Mouse (Mus musculus): Measurements from ENCODE around the gene Kif14. TPM values are rescaled to one million over a fixed set of nuclear protein-coding genes. Genes with fewer than 3 reads are reported as not detected.

Gene Kif14
- polyA plus RNA-seq (2015; fragmentation: Nextera tagmentation; extraction: Ambion mirVana) = 4.0 and 5.2 TPM in 2 replicates

- peaks cover 4% of the 10 kb centered on the region for H3K36me3 ChIP-seq
- H3K4me3 ChIP-seq (replicated peaks) = peak within 1 kb of the TSS; percentile 75
- ATAC-seq (ENCODE audit: insufficient number of reproducible peaks, low FRiP score, low TSS enrichment, low read depth) = peak; percentile 97
- H3K4me2 ChIP-seq (replicated peaks) = peak within 1 kb of the TSS; percentile 99
- under 1% methylated on average over 52 of the region's 52 CpGs for WGBS
- no peaks in the 10 kb centered on the region for H3K9me3 ChIP-seq (replicated peaks)
- peaks cover 24% of the 10 kb centered on the region for H3K4me1 ChIP-seq
- peak within 1 kb of the TSS; percentile 43 for H3K9ac ChIP-seq
- H3K27ac ChIP-seq (replicated peaks) = no peak within 1 kb of the TSS
- no peaks in the 10 kb centered on the region for H3K27me3 ChIP-seq
Measured at GRCm38 (mm10) chr1:136466143-136466811, at the start of gene Kif14. Gene Kif14 (plus strand): TSS chr1:136466343.

- Histone ChIP-seq H3K4me2 (replicated peaks) (no peak overlapping the region), H3K27ac (replicated peaks) (no peak overlapping the region), H3K27me3 (no peaks in the 10 kb centered on the region), H3K9ac (no peak overlapping the region), H3K9me3 (replicated peaks) (no peaks in the 10 kb centered on the region), H3K36me3 (0 out of 2 replicates have a peak, but pooled peaks cover 4% of the 10 kb centered on the region), H3K4me1 (peaks cover 12% of the 10 kb centered on the region), H3K4me3 (replicated peaks) (no peak overlapping the region)
- ATAC-seq (ENCODE audit: insufficient number of reproducible peaks, low FRiP score, low TSS enrichment, low read depth) = no peak
- 81% methylated on average over 6 of the region's 6 CpGs for WGBS
Measured at GRCm38 (mm10) chr1:136418393-136418792, 47.8 kb upstream of the Kif14 start.

GRCm38 (mm10) chr1:136427166-136427969 is 38.8 kb upstream of the Kif14 start:
- Histone ChIP-seq H3K4me1 (0 out of 2 replicates have a peak, but pooled peaks cover 11% of the 10 kb centered on the region), H3K4me2 (replicated peaks) (no peak overlapping the region), H3K27me3 (no peaks in the 10 kb centered on the region), H3K4me3 (replicated peaks) (no peak overlapping the region), H3K36me3 (peaks cover 3% of the 10 kb centered on the region; the same call in 1 of the 2 replicates), H3K9me3 (replicated peaks) (no peaks in the 10 kb centered on the region), H3K27ac (replicated peaks) (no peak overlapping the region), H3K9ac (no peak overlapping the region)
- no peak for ATAC-seq (ENCODE audit: insufficient number of reproducible peaks, low FRiP score, low TSS enrichment, low read depth)
- WGBS = 77% methylated on average over 11 of the region's 11 CpGs

GRCm38 (mm10) chr1:136428981-136429380 is 37.2 kb upstream of the Kif14 start:
- Histone ChIP-seq H3K4me2 (replicated peaks) (no peak overlapping the region), H3K27me3 (no peaks in the 10 kb centered on the region), H3K9ac (no peak overlapping the region), H3K9me3 (replicated peaks) (no peaks in the 10 kb centered on the region), H3K27ac (replicated peaks) (no peak overlapping the region), H3K4me3 (replicated peaks) (no peak overlapping the region), H3K36me3 (peaks cover 8% of the 10 kb centered on the region), H3K4me1 (0 out of 2 replicates have a peak, but pooled peaks cover 11% of the 10 kb centered on the region)
- 81% methylated on average over 4 of the region's 4 CpGs for WGBS
- no peak for ATAC-seq (ENCODE audit: insufficient number of reproducible peaks, low FRiP score, low TSS enrichment, low read depth)

- peak overlapping the region; percentile 51; the same call in 1 of the 2 replicates for H3K27ac ChIP-seq (replicated peaks)
- no peak overlapping the region for H3K9ac ChIP-seq
Measured at GRCm38 (mm10) chr1:136430126-136430818, 35.9 kb upstream of the Kif14 start.

GRCm38 (mm10) chr1:136440741-136441140 is 25.4 kb upstream of the Kif14 start:
- WGBS = 71% methylated on average over 7 of the region's 7 CpGs
- Histone ChIP-seq H3K36me3 (0 out of 2 replicates have a peak, but pooled peaks cover 7% of the 10 kb centered on the region), H3K27ac (replicated peaks) (no peak overlapping the region), H3K9me3 (replicated peaks) (no peaks in the 10 kb centered on the region), H3K4me2 (replicated peaks) (no peak overlapping the region), H3K9ac (no peak overlapping the region), H3K4me3 (replicated peaks) (no peak overlapping the region), H3K4me1 (0 out of 2 replicates have a peak, but pooled peaks cover 4% of the 10 kb centered on the region), H3K27me3 (no peaks in the 10 kb centered on the region)
- no peak for ATAC-seq (ENCODE audit: insufficient number of reproducible peaks, low FRiP score, low TSS enrichment, low read depth)

More at GRCm38 (mm10) chr1:136430126-136430818, 35.9 kb upstream of the Kif14 start:
- WGBS = 43% methylated on average over 7 of the region's 7 CpGs
- Histone ChIP-seq H3K4me3 (replicated peaks) (no peak overlapping the region), H3K4me1 (0 out of 2 replicates have a peak, but pooled peaks cover 11% of the 10 kb centered on the region), H3K9me3 (replicated peaks) (no peaks in the 10 kb centered on the region), H3K4me2 (replicated peaks) (no peak overlapping the region), H3K36me3 (peaks cover 11% of the 10 kb centered on the region), H3K27me3 (no peaks in the 10 kb centered on the region)
- peak; percentile 48; the same call in 1 of the 2 replicates for ATAC-seq (ENCODE audit: insufficient number of reproducible peaks, low FRiP score, low TSS enrichment, low read depth)

GRCm38 (mm10) chr1:136442809-136443208 is 23.3 kb upstream of the Kif14 start:
- no peaks in the 10 kb centered on the region for H3K27me3 ChIP-seq
- H3K9me3 ChIP-seq (replicated peaks) = no peaks in the 10 kb centered on the region
- no peak overlapping the region for H3K27ac ChIP-seq (replicated peaks)
- no peak overlapping the region for H3K4me2 ChIP-seq (replicated peaks)
- 0 out of 2 replicates have a peak, but pooled peaks cover 4% of the 10 kb centered on the region for H3K4me1 ChIP-seq
- H3K4me3 ChIP-seq (replicated peaks) = no peak overlapping the region
- no peak for ATAC-seq (ENCODE audit: insufficient number of reproducible peaks, low FRiP score, low TSS enrichment, low read depth)
- no peak overlapping the region for H3K9ac ChIP-seq
- 48% methylated on average over 9 of the region's 9 CpGs for WGBS
- 0 out of 2 replicates have a peak, but pooled peaks cover 3% of the 10 kb centered on the region for H3K36me3 ChIP-seq

- H3K9ac ChIP-seq = no peak overlapping the region
- ATAC-seq (ENCODE audit: insufficient number of reproducible peaks, low FRiP score, low TSS enrichment, low read depth) = no peak
- no peaks in the 10 kb centered on the region for H3K27me3 ChIP-seq
- H3K4me1 ChIP-seq = no peaks in the 10 kb centered on the region
- no peak overlapping the region for H3K4me3 ChIP-seq (replicated peaks)
- H3K9me3 ChIP-seq (replicated peaks) = no peaks in the 10 kb centered on the region
- 0 out of 2 replicates have a peak, but pooled peaks cover 3% of the 10 kb centered on the region for H3K36me3 ChIP-seq
- 72% methylated on average over 12 of the region's 12 CpGs for WGBS
- no peak overlapping the region for H3K27ac ChIP-seq (replicated peaks)
- no peak overlapping the region for H3K4me2 ChIP-seq (replicated peaks)
Measured at GRCm38 (mm10) chr1:136444555-136445255, 21.4 kb upstream of the Kif14 start.

GRCm38 (mm10) chr1:136446933-136447332 is 19.2 kb upstream of the Kif14 start:
- Histone ChIP-seq H3K4me2 (replicated peaks) (no peak overlapping the region), H3K9ac (no peak overlapping the region), H3K9me3 (replicated peaks) (no peaks in the 10 kb centered on the region), H3K4me3 (replicated peaks) (no peak overlapping the region), H3K27me3 (no peaks in the 10 kb centered on the region), H3K36me3 (no peaks in the 10 kb centered on the region), H3K27ac (replicated peaks) (no peak overlapping the region), H3K4me1 (no peaks in the 10 kb centered on the region)
- ATAC-seq (ENCODE audit: insufficient number of reproducible peaks, low FRiP score, low TSS enrichment, low read depth) = no peak
- WGBS = 65% methylated on average over 10 of the region's 10 CpGs

GRCm38 (mm10) chr1:136447338-136447737 is 18.8 kb upstream of the Kif14 start:
- H3K36me3 ChIP-seq = no peaks in the 10 kb centered on the region
- no peak overlapping the region for H3K9ac ChIP-seq
- no peak overlapping the region for H3K4me2 ChIP-seq (replicated peaks)
- no peaks in the 10 kb centered on the region for H3K9me3 ChIP-seq (replicated peaks)
- no peak overlapping the region for H3K4me3 ChIP-seq (replicated peaks)
- no peak for ATAC-seq (ENCODE audit: insufficient number of reproducible peaks, low FRiP score, low TSS enrichment, low read depth)
- no peaks in the 10 kb centered on the region for H3K4me1 ChIP-seq
- H3K27me3 ChIP-seq = no peaks in the 10 kb centered on the region
- no peak overlapping the region for H3K27ac ChIP-seq (replicated peaks)
- WGBS = 60% methylated on average over 4 of the region's 4 CpGs

Measured in embryonic facial prominence, embryonic 15.5 days (tissue).